Mouse (Mus musculus): ENCODE results near the gene Senp2.
"Not testable (repeated sequence)": the region's sequence is repeated elsewhere in the genome, so short reads cannot be mapped to it uniquely, and the experiment has no call there.

DNA sequence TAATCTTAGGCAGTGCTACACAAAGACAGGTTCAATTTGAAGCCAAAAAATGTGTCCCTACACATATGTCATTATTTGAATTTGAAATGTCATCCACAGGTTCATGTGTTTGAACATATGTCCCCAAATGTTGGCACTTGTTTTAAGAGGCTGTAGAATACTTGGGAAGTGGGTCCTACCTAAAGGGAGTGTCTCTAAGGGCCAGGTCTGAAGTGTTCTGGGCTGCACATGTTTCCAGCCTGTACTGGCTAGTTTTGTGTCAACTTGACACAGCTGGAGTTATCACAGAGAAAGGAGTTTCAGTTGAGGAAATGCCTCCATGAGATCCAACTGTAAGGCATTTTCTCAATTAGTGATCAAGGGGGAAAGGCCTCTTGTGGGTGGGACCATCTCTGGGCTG, 18.4 kb upstream of the Senp2 start:
- not testable (repeated sequence) for TF ChIP-seq GATA1 (IDR thresholded peaks at IDR 0.05; ENCODE audit: low read depth, low read length); USF2 (IDR thresholded peaks at IDR 0.05; ENCODE audit: borderline replicate concordance in 1 of 2, insufficient read depth in 1 of 2, low read depth in 1 of 2, low read length in 2 of 2); CTCF (IDR thresholded peaks at IDR 0.05 in 2 of 3, conservative IDR thresholded peaks at IDR 0.05 in 1 of 3; ENCODE audit: control insufficient read depth in 1 of 3, insufficient read depth in 1 of 3, low read depth in 2 of 3, low read length in 3 of 3, poor library complexity in 1 of 3, severe bottlenecking in 1 of 3); NELFE (IDR thresholded peaks at IDR 0.05; ENCODE audit: low read depth, low read length); UBTF (IDR thresholded peaks at IDR 0.05; ENCODE audit: borderline replicate concordance, insufficient read depth, low read depth, low read length)
